Mouse (Mus musculus): Measurements from ENCODE around the gene Vmn1r67. TPM values are rescaled to one million over a fixed set of nuclear protein-coding genes. Genes with fewer than 3 reads are reported as not detected.
A peak's percentile ranks its signal among the peaks of the same experiment; 100 is the strongest.

Vmn1r67 gene
- total RNA-seq (2014; rRNA removed) (not detected in 2 replicates), polyA plus RNA-seq (2015; fragmentation: Nextera tagmentation; extraction: Ambion mirVana) (not detected in 2 replicates)

DNA sequence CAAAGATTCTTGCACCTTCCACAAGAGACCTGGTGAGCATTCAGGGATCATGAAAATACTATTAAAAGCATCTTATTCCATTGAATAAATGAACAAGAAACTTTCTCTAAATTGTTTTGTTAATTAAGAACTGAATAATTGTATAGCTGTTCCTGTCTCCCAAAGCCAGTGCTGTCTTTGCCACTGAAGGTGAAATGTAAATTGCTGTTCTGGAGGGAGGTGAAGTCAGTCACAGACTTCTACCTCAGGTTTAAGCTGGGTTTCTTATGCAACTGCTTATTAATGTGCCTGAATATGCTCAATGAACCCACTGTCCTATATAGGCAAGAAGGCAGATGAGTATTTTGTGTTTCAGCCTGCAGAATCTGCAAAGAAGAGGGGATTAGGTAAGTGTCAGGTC lies at the start of gene Vmn1r67:
TSS of gene Vmn1r67 (plus strand) at position 301 of the 400 bp plus-strand sequence.
- Histone ChIP-seq H3K36me3 (ENCODE audit: insufficient read depth, low read length) (no peaks in the 10 kb centered on the region), H3K27ac (ENCODE audit: low read depth, low read length) (no peak within 1 kb of the TSS), H3K9ac (replicated peaks; ENCODE audit: low read length, poor library complexity, severe bottlenecking) (no peak within 1 kb of the TSS), H3K9me3 (ENCODE audit: low read length) (peaks cover 17% of the 10 kb centered on the region; the same call in 1 of the 2 replicates), H3K4me3 (ENCODE audit: low read depth, low read length) (no peak within 1 kb of the TSS), H3K27me3 (ENCODE audit: insufficient read depth, low read length) (no peaks in the 10 kb centered on the region), H3K4me1 (ENCODE audit: insufficient read depth, low read length) (no peaks in the 10 kb centered on the region), H3K4me2 (ENCODE audit: low read depth, low read length, poor library complexity, severe bottlenecking) (no peak within 1 kb of the TSS)
- no peak for TF ChIP-seq CTCF (IDR thresholded peaks at IDR 0.05)
- DNase-seq (ENCODE audit: low spot score): no peak
- no peak for ATAC-seq (ENCODE audit: low FRiP score)

DNA sequence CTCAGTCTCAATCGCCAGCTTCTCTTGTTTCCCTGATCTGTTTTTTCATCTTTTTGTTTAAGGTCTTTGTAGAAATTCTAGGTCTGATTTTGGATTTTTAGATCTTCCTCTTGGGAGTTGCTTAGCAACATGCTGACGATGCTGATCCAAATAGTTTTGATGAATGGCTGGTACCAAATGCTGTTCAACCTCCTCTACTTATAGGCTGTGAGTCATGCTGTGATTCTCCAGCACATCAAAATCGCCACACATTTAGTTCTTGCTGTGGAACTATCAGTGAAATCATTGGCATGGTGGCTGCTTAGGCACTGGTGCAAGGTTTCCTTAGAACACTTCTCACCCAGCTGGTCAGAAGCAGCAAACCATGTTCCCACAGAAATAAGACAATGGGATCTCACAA lies 15.0 kb downstream of the Vmn1r67 start:
- no peak for TF ChIP-seq CTCF (IDR thresholded peaks at IDR 0.05)
- Histone ChIP-seq H3K4me2 (ENCODE audit: low read depth, low read length, poor library complexity, severe bottlenecking) (no peak overlapping the region), H3K4me1 (ENCODE audit: insufficient read depth, low read length) (no peaks in the 10 kb centered on the region), H3K9ac (replicated peaks; ENCODE audit: low read length, poor library complexity, severe bottlenecking) (no peak overlapping the region), H3K27ac (ENCODE audit: low read depth, low read length) (no peak overlapping the region), H3K4me3 (ENCODE audit: low read depth, low read length) (no peak overlapping the region), H3K9me3 (ENCODE audit: low read length) (peaks cover 9% of the 10 kb centered on the region), H3K27me3 (ENCODE audit: insufficient read depth, low read length) (no peaks in the 10 kb centered on the region), H3K36me3 (ENCODE audit: insufficient read depth, low read length) (no peaks in the 10 kb centered on the region)
- DNase-seq (ENCODE audit: low spot score) (no peak), ATAC-seq (ENCODE audit: low FRiP score) (no peak)
- 77% methylated on average over 3 of the region's 3 CpGs for WGBS

DNA sequence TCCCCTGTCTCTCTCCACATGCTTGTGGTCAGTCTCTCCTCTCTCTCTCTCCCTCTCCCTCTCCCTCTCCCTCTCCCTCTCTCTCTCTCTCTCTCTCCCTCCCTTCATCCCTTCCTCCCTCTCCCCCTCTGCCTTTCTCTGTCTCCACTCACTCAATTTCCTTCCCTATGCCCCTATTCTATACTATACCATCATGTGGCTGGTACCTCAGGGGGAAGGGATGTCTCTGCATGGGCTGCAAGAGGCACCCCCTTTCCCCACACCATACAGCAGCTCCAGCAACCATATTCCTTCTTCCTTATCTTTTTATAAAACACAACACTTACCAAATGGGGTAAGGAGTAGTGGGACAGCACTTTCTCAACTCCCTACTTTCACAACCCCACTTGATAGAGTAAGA lies 36.7 kb downstream of the Vmn1r67 start:
- Histone ChIP-seq H3K36me3 (ENCODE audit: insufficient read depth, low read length) (no peaks in the 10 kb centered on the region), H3K4me1 (ENCODE audit: insufficient read depth, low read length) (no peaks in the 10 kb centered on the region), H3K9ac (replicated peaks; ENCODE audit: low read length, poor library complexity, severe bottlenecking) (no peak overlapping the region), H3K9me3 (ENCODE audit: low read length) (no peaks in the 10 kb centered on the region), H3K4me3 (ENCODE audit: low read depth, low read length) (no peak overlapping the region), H3K4me2 (ENCODE audit: low read depth, low read length, poor library complexity, severe bottlenecking) (no peak overlapping the region), H3K27ac (ENCODE audit: low read depth, low read length) (no peak overlapping the region), H3K27me3 (ENCODE audit: insufficient read depth, low read length) (no peaks in the 10 kb centered on the region)
- no peak for TF ChIP-seq CTCF (IDR thresholded peaks at IDR 0.05)
- DNase-seq (ENCODE audit: low spot score) (no peak), ATAC-seq (ENCODE audit: low FRiP score) (no peak)

DNA sequence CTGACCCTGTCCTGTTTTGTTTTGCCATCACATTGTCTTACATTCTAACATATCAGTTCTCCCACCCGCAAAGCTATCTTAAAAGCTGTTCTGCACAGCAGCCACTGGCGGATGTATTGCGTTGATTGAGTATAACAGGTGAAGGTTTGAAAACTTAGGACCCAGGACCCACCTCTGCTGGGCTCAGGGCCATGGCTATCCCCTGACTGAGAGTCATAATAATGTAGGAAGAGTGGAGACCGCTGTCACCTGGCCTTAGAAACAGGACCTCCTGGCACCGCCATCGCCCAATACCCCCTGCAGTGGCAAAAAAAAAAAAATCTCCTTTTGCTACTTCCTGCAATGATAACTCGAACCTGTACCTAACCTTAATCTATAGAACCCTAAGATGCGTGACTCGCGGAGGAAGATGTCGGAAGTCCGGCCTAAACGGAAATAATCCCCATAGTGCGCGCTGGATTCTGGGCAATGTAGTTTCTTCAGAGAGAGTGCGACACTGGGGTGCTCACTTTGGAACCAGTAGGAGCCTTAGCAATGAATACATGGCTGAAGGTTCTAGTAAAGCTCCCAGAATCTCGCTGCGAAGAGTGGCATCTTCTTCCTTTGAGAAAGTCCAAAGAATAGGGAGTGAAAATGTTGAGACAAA lies 37.6 kb downstream of the Vmn1r67 start:
- Histone ChIP-seq H3K4me2 (ENCODE audit: low read depth, low read length, poor library complexity, severe bottlenecking) (peak overlapping the region; percentile 20; the same call in 1 of the 2 replicates), H3K36me3 (ENCODE audit: insufficient read depth, low read length) (no peaks in the 10 kb centered on the region), H3K27ac (ENCODE audit: low read depth, low read length) (no peak overlapping the region), H3K4me3 (ENCODE audit: low read depth, low read length) (peak overlapping the region; percentile 26), H3K9me3 (ENCODE audit: low read length) (no peaks in the 10 kb centered on the region), H3K9ac (replicated peaks; ENCODE audit: low read length, poor library complexity, severe bottlenecking) (0 out of 2 replicates have a peak overlapping the region, but pooled peaks have one; percentile 19), H3K4me1 (ENCODE audit: insufficient read depth, low read length) (no peaks in the 10 kb centered on the region), H3K27me3 (ENCODE audit: insufficient read depth, low read length) (no peaks in the 10 kb centered on the region)
- 71% methylated on average over 18 of the region's 18 CpGs for WGBS
- DNase-seq (ENCODE audit: low spot score): peak; percentile 62
- TF ChIP-seq CTCF (IDR thresholded peaks at IDR 0.05): no peak
- peak; percentile 81 for ATAC-seq (ENCODE audit: low FRiP score)

DNA sequence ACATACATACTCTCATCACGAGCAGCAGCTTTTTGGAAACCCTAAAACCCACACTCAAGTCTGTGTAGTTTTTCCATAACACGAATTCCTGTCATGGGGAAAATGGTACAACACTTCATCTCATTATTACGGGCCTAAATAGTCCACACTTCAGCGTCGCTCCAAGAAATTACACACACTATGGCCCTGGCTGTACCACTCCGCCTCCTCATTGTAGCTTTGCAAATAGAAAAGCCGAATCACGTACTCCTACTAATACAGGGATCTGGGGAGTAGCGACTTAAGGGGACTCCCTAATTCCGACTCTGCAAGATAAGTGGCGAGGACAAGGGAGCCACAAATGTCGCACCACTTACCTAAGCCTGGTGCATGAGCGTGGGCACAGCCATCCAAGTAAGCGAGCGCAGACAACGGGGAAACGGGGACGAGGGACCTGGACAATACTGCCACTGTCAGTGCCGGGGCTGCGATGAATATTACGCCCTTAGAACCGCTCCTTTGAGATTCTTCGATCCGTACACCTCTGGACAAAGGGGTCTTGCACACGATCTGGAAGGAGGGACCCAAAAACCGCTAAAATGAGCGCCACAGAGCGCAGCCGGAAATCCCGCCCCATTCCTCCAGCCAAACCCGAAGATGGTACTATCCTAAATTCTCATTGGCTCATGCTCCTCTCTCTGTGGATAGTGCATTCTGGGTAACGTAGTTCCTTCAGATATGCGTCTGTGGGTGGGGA lies 51.8 kb downstream of the Vmn1r67 start, which contains the start of gene Zik1:
TSS of gene Zik1 (minus strand) at position 609 of the 736 bp plus-strand sequence.
- H3K36me3 ChIP-seq (ENCODE audit: insufficient read depth, low read length): peaks cover 16% of the 10 kb centered on the region; the same call in 1 of the 2 replicates
- WGBS: 1% methylated on average over 33 of the region's 33 CpGs
- ATAC-seq (ENCODE audit: low FRiP score): peak; percentile 98
- H3K4me3 ChIP-seq (ENCODE audit: low read depth, low read length): peak within 1 kb of the TSS; percentile 59
- H3K27ac ChIP-seq (ENCODE audit: low read depth, low read length): peak within 1 kb of the TSS; percentile 89
- no peaks in the 10 kb centered on the region for H3K27me3 ChIP-seq (ENCODE audit: insufficient read depth, low read length)
- no peaks in the 10 kb centered on the region for H3K9me3 ChIP-seq (ENCODE audit: low read length)
- no peak for TF ChIP-seq CTCF (IDR thresholded peaks at IDR 0.05)
- H3K4me2 ChIP-seq (ENCODE audit: low read depth, low read length, poor library complexity, severe bottlenecking): peak within 1 kb of the TSS; percentile 74
- peaks cover 16% of the 10 kb centered on the region; the same call in 1 of the 2 replicates for H3K4me1 ChIP-seq (ENCODE audit: insufficient read depth, low read length)
- DNase-seq (ENCODE audit: low spot score): peak; percentile 95
- H3K9ac ChIP-seq (replicated peaks; ENCODE audit: low read length, poor library complexity, severe bottlenecking): peak within 1 kb of the TSS; percentile 95

GRCm38 (mm10) chr7:10495578-10495977 lies 52.4 kb downstream of the Vmn1r67 start:
- ATAC-seq (ENCODE audit: low FRiP score) (no peak), DNase-seq (ENCODE audit: low spot score) (no peak)
- peak overlapping the region; percentile 89; the same call in 1 of the 2 replicates for H3K27ac ChIP-seq (ENCODE audit: low read depth, low read length)

More at GRCm38 (mm10) chr7:10495578-10495977, 52.4 kb downstream of the Vmn1r67 start:
- no peak for TF ChIP-seq CTCF (IDR thresholded peaks at IDR 0.05)
- WGBS: 36% methylated on average over 6 of the region's 6 CpGs
- peaks cover 16% of the 10 kb centered on the region; the same call in 1 of the 2 replicates for H3K4me1 ChIP-seq (ENCODE audit: insufficient read depth, low read length)
- 0 out of 2 replicates have a peak, but pooled peaks cover 10% of the 10 kb centered on the region for H3K36me3 ChIP-seq (ENCODE audit: insufficient read depth, low read length)
- H3K4me2 ChIP-seq (ENCODE audit: low read depth, low read length, poor library complexity, severe bottlenecking): peak overlapping the region; percentile 74
- H3K9ac ChIP-seq (replicated peaks; ENCODE audit: low read length, poor library complexity, severe bottlenecking): peak overlapping the region; percentile 95
- no peaks in the 10 kb centered on the region for H3K27me3 ChIP-seq (ENCODE audit: insufficient read depth, low read length)
- H3K9me3 ChIP-seq (ENCODE audit: low read length): no peaks in the 10 kb centered on the region
- H3K4me3 ChIP-seq (ENCODE audit: low read depth, low read length): peak overlapping the region; percentile 59

Other genes starting within 250 kb of the Vmn1r67 start
- gene Vmn1r66, start 165.3 kb upstream of the Vmn1r67 start, total RNA-seq (2014; rRNA removed): not detected in 2 replicates
- not detected in 2 replicates for gene Vmn1r66, start 165.3 kb upstream of the Vmn1r67 start, polyA plus RNA-seq (2015; fragmentation: Nextera tagmentation; extraction: Ambion mirVana)
- gene Zik1, start 52.1 kb downstream of the Vmn1r67 start, total RNA-seq (2014; rRNA removed): 25.8 and 29.5 TPM in 2 replicates
- 20.1 and 20.2 TPM in 2 replicates for gene Zik1, start 52.1 kb downstream of the Vmn1r67 start, polyA plus RNA-seq (2015; fragmentation: Nextera tagmentation; extraction: Ambion mirVana)
- not detected in 2 replicates for gene Vmn1r68, start 115.2 kb downstream of the Vmn1r67 start, total RNA-seq (2014; rRNA removed)
- gene Vmn1r68, start 115.2 kb downstream of the Vmn1r67 start, polyA plus RNA-seq (2015; fragmentation: Nextera tagmentation; extraction: Ambion mirVana): not detected in 2 replicates
- gene Vmn1r69, start 170.3 kb downstream of the Vmn1r67 start, total RNA-seq (2014; rRNA removed): not detected in 2 replicates
- gene Vmn1r69, start 170.3 kb downstream of the Vmn1r67 start, polyA plus RNA-seq (2015; fragmentation: Nextera tagmentation; extraction: Ambion mirVana): not detected in 2 replicates
- not detected in 2 replicates for gene Vmn1r70, start 188.2 kb downstream of the Vmn1r67 start, total RNA-seq (2014; rRNA removed)
- gene Vmn1r70, start 188.2 kb downstream of the Vmn1r67 start, polyA plus RNA-seq (2015; fragmentation: Nextera tagmentation; extraction: Ambion mirVana): not detected in 2 replicates
- gene Nlrp4b, start 244.5 kb downstream of the Vmn1r67 start, total RNA-seq (2014; rRNA removed): not detected in 2 replicates
- not detected in 2 replicates for gene Nlrp4b, start 244.5 kb downstream of the Vmn1r67 start, polyA plus RNA-seq (2015; fragmentation: Nextera tagmentation; extraction: Ambion mirVana)

All from midbrain, postnatal 0 days (tissue).